Mouse (Mus musculus) adrenal gland, adult 2 months (tissue): ENCODE measurements around the gene Ttc14. TPM values are rescaled to one million over a fixed set of nuclear protein-coding genes. Genes with fewer than 3 reads are reported as not detected.

ENCODE experiments used
- DNase-seq: peaks from one replicate; pipeline ENCODE4 v3.0.0; 2021
- long read RNA-seq: library from polyadenylated mRNA; stranded (forward); transcript quantifications from one replicate; pipeline ENCODE4 v2.0.0, GENCODE M21; 2021
- polyA plus RNA-seq: library from polyadenylated mRNA; depleted of rRNA; stranded (reverse); fragments of >200 nt; gene quantifications from 2 replicates; pipeline ENCODE4 v1.2.3, GENCODE M21; 2012; rRNA removed
- total RNA-seq, 2 experiments: library from RNA; stranded (reverse); gene quantifications; 2 replicates each; pipeline ENCODE4 v1.2.3; 2021

Ttc14 gene
- total RNA-seq (10 to 100 TPM; 33.7 to 37.2 TPM), polyA plus RNA-seq (68.9 and 76.9 TPM in 2 replicates)
- long read RNA-seq, full-length matches to known transcripts, result 16 of 28 reads
- long read RNA-seq, partial matches to known transcripts, result 2 of 28 reads
- long read RNA-seq, other reads (novel, unspliced or antisense), result 10 of 28 reads

DNA sequence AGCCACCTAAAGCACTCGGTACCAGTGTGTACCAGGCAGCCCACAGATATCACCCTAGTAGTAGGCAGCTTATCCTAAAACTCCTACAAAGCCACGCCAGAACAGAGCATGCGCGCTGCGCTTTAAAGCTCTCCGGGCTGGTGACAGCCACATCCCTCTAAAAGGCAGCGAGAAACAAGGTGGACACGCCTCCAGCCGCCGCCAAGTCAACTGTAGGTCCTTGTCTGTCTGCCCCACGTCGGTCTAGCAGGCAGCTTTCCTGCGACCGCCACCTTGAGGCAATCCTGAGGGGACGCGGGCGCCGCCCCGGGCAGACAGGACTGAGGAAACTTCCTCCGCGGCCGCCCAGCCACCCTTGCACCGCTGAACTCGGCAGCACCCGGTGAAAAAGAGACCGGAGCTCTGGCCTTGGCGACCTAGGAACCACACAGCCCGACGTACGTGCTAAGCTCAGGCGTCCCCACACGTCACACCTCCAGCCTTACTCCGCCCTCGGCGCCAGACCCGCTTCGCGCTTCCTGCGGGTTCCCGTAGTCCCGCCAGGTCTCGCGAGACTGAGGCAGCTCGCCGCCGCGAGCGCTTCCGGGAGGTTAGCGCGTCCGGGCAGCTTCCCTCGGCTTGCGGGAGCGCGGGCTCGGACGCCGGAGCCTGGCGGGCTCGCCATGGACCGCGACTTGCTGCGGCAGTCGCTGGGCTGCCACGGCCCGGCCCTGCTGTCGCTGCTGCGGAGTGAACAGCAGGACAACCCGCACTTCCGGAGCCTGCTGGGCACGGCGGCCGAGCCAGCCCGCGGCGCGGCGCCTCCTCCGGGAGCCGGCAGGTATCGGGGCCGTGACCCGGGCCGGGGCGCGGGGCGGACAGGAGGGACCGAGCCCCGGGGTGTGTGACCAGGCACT, at the start of gene Ttc14:
Gene Ttc14 (plus strand): TSS at position 216 of the 896 bp plus-strand sequence.
- peak; percentile 99 for DNase-seq

DNA sequence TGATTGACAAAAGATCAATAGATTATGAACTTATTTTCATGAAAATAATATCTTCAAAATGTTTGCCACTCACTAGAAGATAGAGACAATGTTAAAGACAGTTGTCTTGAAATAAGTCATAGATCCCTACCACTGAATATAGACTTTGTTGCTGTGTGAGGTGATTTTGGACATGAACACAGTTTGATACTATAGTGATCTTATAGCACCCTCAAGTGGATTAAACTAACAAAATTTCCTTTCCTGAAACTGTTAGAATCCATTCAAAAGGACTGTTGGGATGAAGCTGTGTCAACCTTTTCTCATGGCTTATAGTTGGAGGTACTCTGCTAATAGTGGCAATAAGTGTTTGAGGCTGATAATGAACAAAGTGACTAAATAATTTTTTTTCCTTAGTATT, 8.7 kb upstream of the Ttc14 start:
- DNase-seq, result no peak

DNA sequence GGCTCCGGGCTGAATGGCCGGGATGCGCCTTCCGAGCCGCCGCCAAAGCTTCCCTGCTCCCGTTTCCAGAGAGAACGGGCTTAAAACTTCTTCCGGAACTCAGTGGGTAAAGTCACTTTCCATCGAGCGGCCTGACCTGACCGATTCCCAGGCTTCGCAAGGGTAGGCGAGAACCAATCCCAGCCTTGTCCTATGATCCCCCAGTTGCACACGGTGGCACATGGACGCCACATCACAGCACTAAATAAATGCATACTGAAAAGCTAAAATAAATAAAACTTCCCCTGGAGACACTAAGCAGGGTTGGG, 835 bp downstream of the Ttc14 start:
- no peak for DNase-seq

DNA sequence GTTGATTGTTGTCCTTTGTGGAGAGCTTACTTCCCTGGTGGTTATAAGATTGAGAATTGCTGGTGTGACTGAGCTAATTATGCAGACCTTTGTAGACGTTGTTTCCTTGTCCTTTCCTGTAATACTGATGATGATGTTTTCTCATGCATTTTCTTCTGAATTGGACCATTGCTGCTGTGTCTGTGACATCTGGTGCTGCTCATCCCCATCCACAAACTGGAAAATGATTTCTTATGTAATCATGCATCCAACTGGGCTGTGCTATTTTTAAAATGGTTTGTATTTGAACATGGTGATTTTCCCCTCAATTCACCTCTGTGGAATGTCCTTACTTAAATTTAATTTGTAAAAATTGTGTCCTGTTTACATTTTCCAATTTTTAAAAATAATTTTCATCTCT, 7.5 kb downstream of the Ttc14 start:
- no peak for DNase-seq

DNA sequence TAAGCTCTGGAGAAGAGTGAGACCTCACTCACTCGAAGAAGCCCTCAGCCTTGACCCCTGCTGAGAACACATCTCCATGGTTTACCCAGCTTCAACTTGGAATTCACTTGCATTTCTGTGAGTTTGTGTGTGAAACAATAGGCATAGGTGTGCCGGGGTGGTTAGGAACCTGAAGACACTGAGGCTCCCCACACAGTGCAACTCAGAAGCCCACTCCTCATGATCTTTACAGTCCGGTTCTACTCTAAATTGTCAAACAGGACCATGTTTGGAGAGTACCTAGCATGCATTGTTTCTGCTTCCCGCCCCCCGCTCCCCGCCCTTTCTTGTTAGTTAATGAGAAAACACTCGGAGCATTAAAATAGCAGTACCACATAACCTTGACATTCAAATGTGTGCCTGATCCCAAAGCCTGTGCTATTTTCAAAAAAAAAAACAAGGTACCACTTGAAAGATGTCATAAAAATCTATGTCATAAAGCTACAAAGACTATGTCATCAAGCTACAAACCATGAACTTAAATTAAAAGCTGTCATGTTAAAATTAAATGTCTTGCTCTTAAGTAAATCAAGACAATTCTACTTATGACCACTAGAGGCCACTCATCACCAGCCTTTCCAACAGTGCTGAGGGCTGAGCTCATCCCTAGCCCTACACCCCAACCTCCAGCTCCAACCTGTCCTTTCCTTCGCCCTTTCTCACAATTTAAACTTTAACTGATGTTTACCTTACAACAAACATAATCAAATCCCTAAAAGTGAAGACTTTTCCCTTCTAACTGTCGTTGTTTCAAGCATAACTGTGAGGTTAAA, 24.7 kb downstream of the Ttc14 start:
- DNase-seq, result peak; percentile 26

DNA sequence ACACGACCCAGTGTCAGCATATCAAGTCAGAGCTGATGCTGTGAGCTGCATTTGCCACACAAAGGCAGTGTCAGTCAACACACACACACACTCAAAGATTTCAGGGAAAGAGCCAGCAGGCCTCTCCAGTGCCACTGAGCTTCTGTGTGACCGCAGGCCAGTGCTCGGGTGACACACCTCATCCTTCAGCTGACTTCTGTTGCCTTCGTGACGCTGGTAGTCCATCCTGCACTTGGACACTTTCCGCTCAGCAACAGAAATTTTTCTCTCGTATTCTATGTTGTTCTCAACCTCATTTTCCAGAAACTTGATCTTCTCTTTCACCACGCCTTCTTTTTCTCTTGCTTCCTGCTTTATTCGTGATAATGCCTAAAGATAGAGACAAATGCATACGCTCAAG, 32.7 kb downstream of the Ttc14 start:
- DNase-seq, result no peak

DNA sequence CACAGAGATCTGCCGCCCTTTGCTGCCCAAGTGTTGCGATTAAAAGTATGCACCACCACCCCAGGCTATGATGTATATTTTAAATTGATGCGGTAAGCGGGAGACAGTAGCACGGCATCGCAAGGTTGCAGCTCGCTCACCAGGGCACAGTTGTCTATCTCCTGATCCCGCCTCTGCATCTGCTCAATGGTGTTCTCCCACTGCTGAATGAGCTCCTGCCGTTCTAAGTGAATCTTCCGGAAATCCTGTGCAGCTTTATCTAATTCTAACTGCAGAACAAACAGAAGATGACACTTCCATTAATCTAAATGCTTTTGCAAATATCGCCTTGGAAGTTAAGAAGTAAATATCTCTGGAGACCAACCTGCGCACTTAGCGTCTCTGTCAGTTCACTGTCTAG, 36.9 kb downstream of the Ttc14 start:
- DNase-seq, result no peak

DNA sequence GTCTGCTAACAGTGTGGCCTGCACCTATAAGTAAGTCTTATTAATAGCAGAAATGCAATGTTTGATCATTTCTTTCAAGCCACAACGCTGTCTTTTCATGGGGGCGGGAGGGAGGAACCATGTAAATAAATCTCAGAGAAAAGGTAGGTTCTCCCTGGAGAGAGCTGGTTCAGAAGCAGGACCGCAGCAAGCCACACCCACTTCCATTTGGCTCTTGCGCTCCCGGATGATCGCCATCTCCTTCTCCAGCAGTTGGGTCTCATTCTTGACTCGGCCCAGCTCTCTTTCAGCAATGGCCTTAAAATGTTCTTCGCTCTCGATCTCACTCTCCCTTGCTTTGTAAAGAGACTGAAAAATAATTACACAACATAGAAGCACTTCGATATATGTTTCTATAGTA, 39.2 kb downstream of the Ttc14 start:
- DNase-seq, result peak; percentile 5

DNA sequence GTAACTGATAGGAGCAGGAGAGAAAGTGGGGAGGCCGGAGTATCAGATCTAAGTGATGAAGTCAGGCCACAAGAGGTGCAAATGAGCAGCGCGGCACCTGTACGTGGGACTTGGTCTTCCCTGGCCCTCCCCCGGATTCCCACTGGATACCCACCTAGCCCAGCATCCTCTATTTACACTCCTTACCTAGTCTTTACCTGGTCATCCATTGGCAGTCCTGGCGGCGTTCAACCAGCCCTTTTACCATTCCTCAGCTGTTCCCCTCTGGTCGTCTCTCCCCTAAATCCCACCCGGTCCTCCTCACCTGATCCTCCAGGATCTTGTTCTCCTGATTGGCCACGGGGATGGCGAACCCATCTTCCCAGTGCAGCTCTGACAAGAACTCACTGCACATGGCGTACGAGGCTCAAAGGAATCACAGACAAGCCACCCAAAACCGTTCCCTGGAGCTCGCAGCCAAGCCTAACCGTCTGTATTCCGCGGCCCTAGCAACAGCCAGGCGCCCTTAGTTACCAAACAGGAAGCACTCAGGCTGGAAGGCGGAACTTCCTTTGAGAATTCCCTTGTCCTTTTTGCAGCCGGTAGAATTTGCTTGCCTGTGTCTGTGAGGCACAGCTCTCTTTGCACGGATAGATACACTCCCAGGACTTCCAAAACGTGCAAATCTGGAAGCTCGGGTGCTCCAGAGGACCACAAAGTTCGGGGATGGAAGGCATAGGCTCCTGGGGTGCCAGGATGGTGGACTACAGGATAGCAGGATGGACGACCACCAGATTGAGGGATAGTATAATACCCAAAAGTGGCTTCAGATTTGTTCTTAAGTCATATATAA, 44.4 kb downstream of the Ttc14 start, which contains the start of gene Ccdc39:
Gene Ccdc39 (minus strand): TSS at position 510 of the 832 bp plus-strand sequence.
- peak; percentile 79 for DNase-seq

DNA sequence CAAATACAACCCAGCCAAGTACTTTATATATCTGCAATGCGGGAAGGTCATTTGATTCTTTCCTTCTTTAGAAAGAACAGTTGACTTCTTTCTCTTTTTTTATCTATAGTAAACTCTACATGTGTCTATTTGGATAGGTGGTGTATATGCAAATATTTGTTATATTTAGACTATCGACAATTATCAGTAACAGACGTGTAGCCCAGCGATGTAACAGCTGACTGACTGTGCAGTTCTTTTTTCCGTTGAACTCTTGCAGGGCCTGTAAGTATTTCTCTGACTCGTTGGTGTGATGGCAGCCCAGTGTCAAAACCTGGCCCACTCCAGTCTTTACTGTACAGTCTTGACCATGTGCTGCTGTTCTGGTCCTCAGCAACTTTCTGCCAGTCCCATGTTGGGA, 47.0 kb downstream of the Ttc14 start:
- DNase-seq, result no peak

DNA sequence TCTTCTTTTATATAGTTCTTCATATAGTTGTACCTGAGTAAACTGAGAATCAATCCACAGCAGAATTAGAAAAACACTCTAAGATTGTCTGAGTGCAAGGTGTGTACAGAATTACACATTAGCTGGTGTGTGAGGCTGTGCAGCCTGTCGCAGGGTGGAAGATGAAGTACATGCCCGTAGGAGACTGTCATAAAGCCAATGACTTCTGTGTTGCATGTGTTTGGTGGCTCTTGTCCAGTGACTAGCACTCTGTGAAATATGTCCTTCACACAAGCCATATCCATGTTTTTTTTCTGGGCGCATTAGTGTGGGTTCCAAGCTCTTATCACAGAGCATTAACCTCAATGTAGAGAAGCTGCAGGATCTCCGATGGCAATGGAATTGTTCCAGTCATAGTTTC, 51.2 kb downstream of the Ttc14 start:
- DNase-seq, result no peak

DNA sequence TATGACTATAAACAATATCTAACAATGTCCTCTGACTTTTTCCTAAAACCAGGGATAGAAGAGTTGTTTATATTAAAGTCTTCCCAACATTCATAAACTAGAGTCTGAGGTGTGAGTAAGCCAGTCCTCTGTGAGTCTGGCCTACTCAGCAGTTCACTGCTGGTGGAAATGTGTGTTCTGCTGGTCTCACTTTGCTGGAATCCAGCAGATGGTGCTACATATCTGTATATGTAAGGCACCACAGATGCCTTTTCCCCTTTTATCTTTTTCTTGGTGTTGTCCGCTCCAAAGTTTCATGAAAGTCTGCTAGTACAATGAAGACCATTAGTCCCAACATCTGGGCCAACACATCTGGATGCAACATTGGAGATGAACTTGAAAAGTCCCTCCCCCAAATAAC, 53.4 kb downstream of the Ttc14 start:
- DNase-seq, result no peak

DNA sequence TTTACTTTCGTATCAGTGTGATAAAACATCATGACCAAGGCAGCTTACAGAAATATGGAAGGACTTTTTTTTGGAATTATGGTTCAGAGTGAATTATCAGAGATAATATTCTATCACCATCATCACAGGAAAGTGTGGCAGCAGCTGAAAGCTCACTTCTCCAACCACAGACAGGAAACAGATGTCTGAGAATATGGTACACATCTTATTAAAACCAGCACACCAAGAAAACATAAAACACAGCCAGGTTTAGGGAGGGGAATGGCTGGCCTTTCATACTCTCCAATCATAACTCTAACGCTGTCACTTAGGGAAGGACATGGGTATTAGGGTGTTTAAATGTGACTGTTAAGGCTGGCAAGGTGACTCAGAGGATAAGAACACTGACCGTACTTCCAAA, 59.3 kb downstream of the Ttc14 start:
- no peak for DNase-seq

DNA sequence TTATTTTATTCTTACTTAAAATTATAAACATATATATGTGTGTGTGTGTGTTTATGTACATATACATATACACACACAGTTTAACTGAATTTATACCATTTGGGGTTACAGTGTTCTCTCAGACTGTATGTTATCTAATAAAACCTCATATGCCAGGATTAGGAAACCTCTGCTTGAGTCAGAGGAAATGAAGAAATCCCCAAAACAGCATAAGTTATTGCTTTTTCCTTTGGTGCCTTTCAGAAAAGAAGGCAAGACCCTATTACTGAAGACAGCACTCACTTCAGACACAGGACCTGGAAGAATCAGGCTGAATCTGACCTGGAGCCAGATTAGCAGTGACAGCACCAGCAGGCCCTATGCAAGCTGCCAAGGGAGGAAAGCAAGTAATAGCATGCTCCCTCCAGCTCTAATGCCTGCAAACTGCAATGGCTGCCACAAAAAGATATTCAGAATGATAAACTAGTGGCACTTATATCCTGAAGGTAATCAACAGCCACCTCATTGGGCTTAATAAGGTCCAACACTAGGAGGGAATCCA, 64.4 kb downstream of the Ttc14 start:
- no peak for DNase-seq

Other genes with a start within 250 kb of the Ttc14 start
- gene Ccdc39, start 44.5 kb downstream of the Ttc14 start, total RNA-seq, result 1 to 10 TPM; 1.6 to 1.9 TPM
- 0.13 and 0.35 TPM in 2 replicates for gene Ccdc39, start 44.5 kb downstream of the Ttc14 start, polyA plus RNA-seq
- gene Fxr1, start 220.1 kb downstream of the Ttc14 start, total RNA-seq, result 100 to 1,000 TPM in 1 of 2 experiments, 10 to 100 TPM in 1; 98.9 to 153 TPM
- gene Fxr1, start 220.1 kb downstream of the Ttc14 start, polyA plus RNA-seq, result 2.7 and 2.9 TPM in 2 replicates